Mouse (Mus musculus) gonadal fat pad, adult 2 months (tissue): ENCODE data around the gene Olfr1458. TPM values are rescaled to one million over a fixed set of nuclear protein-coding genes. Genes with fewer than 3 reads are reported as not detected.

Experiments
- DNase-seq: peaks from one replicate; pipeline ENCODE4 v3.0.0-alpha.2; 2012; ENCODE audit warnings: low read depth
- polyA plus RNA-seq: library from polyadenylated mRNA; depleted of rRNA; stranded (reverse); fragments of >200 nt; gene quantifications from 2 replicates; pipeline ENCODE4 v1.2.3, GENCODE M21; 2012; rRNA removed

The Olfr1458 gene
- polyA plus RNA-seq, result not detected in 2 replicates

DNA sequence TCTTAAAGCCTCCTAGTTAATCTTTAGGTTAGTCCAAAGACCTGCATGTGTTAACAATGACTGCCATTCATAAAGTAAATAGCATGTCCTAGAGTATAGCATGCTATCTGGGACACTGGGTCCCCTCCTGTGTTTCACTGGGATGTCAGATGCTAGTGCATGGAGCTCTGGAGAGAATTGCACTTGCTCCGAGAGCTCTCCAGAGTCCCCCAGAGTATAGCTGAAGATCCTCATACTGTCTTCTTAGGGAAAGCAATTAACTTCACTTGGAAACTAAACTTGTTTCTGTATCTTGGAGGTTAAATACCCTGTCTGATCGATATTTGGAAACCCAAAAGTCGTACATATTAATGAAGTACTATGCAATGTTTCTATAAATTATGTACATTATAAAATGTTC lies at the start of gene Olfr1458:
TSS of gene Olfr1458 (minus strand) at position 101 of the 400 bp plus-strand sequence.
- DNase-seq, result no peak

DNA sequence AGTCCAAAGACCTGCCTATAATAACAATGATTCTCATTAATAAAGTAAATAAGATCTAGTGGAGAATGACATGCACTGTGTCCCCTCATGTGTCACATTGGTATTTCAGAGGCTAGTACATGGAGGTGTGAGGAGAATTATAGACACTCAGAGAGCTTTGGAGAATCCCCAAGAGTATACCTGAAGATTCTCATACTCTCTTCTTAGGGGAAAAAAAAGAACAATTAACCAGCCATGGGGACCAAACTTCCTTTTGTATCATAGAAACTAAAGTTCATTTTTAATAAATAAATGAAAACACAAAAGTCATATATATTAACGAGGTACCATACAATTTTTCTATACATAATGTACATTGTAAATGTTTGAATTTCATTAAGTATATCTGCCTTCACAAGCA lies 42.9 kb upstream of the Olfr1458 start, which contains the start of gene Olfr1459:
TSS of gene Olfr1459 (minus strand) at position 101 of the 400 bp plus-strand sequence.
- no peak for DNase-seq

DNA sequence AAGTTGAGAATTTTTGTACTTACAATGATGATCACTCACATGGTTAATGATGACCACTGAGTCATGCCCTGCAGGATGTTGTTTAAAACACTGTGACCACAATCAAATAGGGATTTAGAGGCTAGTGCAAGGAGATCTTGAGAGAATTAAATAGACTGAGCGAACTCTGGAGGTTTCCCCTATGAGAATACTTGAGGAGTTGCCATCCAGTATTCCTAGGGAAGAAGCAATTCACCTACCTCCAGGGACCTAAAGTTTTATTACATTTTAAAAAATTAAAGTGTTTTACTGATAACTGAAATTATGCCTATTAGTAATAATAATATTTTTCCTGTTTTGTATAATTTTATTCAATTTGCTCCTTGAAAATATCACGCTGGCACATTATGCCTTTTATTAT lies 8.8 kb downstream of the Olfr1458 start, which contains the start of gene Olfr1457:
TSS of gene Olfr1457 (minus strand) at position 101 of the 400 bp plus-strand sequence.
- DNase-seq, result no peak

DNA sequence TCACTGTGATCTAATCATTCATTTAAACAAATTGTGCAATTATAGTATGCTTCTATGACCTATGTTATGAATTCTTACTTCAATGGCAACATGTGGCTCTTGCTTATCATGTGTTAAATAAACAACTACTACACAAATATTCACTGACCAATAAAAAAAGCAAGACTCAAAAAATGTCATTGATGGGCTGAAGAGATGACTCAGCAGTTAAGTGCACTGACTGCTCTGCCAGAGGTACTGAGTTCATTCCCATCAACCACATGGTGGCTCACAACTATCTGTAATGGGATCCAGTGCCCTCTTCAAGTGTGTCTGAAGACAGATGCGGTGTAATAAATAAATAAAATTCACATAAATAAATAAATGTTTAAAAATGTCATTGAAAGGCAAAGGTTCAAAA lies 12.7 kb downstream of the Olfr1458 start:
- DNase-seq, result no peak

DNA sequence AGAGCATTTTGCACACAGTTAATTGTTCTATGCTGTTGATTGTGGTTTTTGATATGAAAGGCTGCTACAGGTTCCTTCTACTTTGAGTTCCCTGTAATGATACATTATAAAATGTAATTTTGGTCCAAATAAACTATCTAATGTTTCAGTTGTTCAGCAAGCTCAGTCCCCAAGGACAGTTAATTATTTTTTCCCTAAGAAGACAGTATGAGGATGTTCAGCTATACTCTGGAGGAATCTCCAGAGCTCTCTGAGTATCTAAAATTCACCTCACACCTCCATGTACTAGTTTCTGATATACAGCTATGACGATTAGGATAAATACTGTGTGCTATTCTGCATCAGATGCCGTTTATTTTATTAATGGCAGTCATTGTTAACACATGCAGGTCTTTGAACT lies 46.3 kb downstream of the Olfr1458 start, which contains the start of gene Olfr1454:
TSS of gene Olfr1454 (plus strand) at position 301 of the 400 bp plus-strand sequence.
- no peak for DNase-seq

Other genes starting within 250 kb of the Olfr1458 start
- gene Olfr1444, start 249.5 kb downstream of the Olfr1458 start, polyA plus RNA-seq, result not detected in 2 replicates
- gene Olfr1445, start 222.9 kb downstream of the Olfr1458 start, polyA plus RNA-seq, result not detected in 2 replicates
- gene Olfr1446, start 213.3 kb downstream of the Olfr1458 start, polyA plus RNA-seq, result not detected in 2 replicates
- not detected in 2 replicates for gene Olfr1447, start 203.0 kb downstream of the Olfr1458 start, polyA plus RNA-seq
- gene Olfr1448, start 182.4 kb downstream of the Olfr1458 start, polyA plus RNA-seq, result not detected in 2 replicates
- gene Olfr1449, start 175.9 kb downstream of the Olfr1458 start, polyA plus RNA-seq, result not detected in 2 replicates
- gene Olfr1450, start 156.5 kb downstream of the Olfr1458 start, polyA plus RNA-seq, result not detected in 2 replicates
- gene Olfr1451, start 111.8 kb downstream of the Olfr1458 start, polyA plus RNA-seq, result not detected in 2 replicates
- gene Olfr1453, start 78.4 kb downstream of the Olfr1458 start, polyA plus RNA-seq, result not detected in 2 replicates
- gene Olfr1454, start 46.2 kb downstream of the Olfr1458 start, polyA plus RNA-seq, result not detected in 2 replicates
- gene Olfr1457, start 8.9 kb downstream of the Olfr1458 start, polyA plus RNA-seq, result not detected in 2 replicates
- not detected in 2 replicates for gene Olfr1459, start 42.8 kb upstream of the Olfr1458 start, polyA plus RNA-seq
- not detected in 2 replicates for gene Olfr1461, start 56.2 kb upstream of the Olfr1458 start, polyA plus RNA-seq
- gene Olfr1462, start 79.0 kb upstream of the Olfr1458 start, polyA plus RNA-seq, result not detected in 2 replicates
- gene Olfr1463, start 124.6 kb upstream of the Olfr1458 start, polyA plus RNA-seq, result not detected in 2 replicates
- gene Olfr1465, start 208.8 kb upstream of the Olfr1458 start, polyA plus RNA-seq, result not detected in 2 replicates
- not detected in 2 replicates for gene Olfr1466, start 232.1 kb upstream of the Olfr1458 start, polyA plus RNA-seq